Mouse (Mus musculus): Measurements from ENCODE around the gene Acbd4. TPM values are rescaled to one million over a fixed set of nuclear protein-coding genes. Genes with fewer than 3 reads are reported as not detected.
A peak's percentile ranks its signal among the peaks of the same experiment; 100 is the strongest.

Gene Acbd4
- polyA plus RNA-seq, 1 experiment from 2014 or later: 18.5 TPM

- Histone ChIP-seq H3K36me3 (no peaks in the 10 kb centered on the region), H3K4me1 (replicated peaks) (peaks cover 51% of the 10 kb centered on the region), H3K4me2 (no peak overlapping the region), H3K9ac (no peak overlapping the region), H3K9me3 (replicated peaks) (no peaks in the 10 kb centered on the region), H3K27me3 (no peaks in the 10 kb centered on the region), H3K27ac (peak overlapping the region; percentile 12; the same call in 1 of the 2 replicates), H3K4me3 (no peak overlapping the region)
- ATAC-seq (replicated peaks; ENCODE audit: insufficient number of reproducible peaks, insufficient read depth, low FRiP score, low read depth): no peak
- 64% methylated on average over 7 of the region's 7 CpGs for WGBS
Observed at GRCm38 (mm10) chr11:103093306-103093705, 8.2 kb upstream of the Acbd4 start.

DNA sequence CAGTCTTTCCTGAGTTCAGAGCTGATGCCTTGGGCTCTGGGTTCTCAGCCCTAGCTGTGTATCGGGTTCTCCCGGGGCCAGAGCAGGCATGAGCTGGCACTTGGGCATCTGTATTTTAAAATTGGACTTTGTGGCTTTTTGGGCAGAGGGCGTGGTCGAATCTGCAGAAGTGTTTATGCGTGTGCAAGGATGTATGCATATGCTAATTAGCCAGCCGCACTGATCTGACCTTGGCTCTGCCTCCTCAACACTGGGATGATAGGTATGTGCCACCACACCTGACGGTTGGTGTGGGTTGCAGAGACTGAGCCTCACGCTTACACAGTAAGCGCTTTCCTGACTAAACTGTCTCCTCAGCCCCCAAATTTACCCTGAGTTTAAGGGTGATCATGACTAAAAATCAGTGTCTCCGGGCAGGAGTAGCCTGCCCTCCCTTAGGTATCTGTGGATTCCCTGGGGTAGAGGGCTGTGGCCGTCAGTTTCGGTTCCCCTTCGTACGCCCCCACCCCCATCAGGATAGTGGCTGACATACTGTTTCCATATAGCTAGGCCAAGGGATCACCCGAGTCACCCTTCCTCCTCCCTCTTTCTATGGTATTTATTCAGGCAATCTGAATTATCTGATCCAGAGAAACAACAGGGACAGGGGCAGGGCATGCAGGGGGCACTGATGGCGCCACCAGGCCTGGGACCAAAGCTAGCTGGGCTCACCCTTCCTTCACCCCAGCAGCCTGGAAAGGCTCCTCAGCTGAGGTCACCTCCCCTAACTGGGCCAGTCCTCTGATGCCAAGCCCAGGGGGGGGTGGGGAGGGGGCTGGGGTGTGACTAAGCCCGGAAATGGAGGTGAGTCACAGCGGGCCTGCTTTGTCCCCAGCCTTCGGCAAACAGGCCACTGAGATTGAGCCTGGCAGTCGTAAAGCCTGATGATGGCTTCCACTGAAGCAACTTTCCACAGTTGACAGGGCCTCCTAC is 7.3 kb upstream of the Acbd4 start:
- ATAC-seq (replicated peaks; ENCODE audit: insufficient number of reproducible peaks, insufficient read depth, low FRiP score, low read depth): peak; percentile 36; the same call in 1 of the 2 replicates
- Histone ChIP-seq H3K27me3 (no peaks in the 10 kb centered on the region), H3K4me1 (replicated peaks) (peaks cover 59% of the 10 kb centered on the region), H3K4me3 (no peak overlapping the region), H3K9ac (no peak overlapping the region), H3K27ac (peak overlapping the region; percentile 23), H3K36me3 (no peaks in the 10 kb centered on the region), H3K4me2 (no peak overlapping the region), H3K9me3 (replicated peaks) (no peaks in the 10 kb centered on the region)
- WGBS: 64% methylated on average over 20 of the region's 20 CpGs

GRCm38 (mm10) chr11:103095107-103095670 is 6.3 kb upstream of the Acbd4 start:
- Histone ChIP-seq H3K27me3 (no peaks in the 10 kb centered on the region), H3K4me1 (replicated peaks) (peaks cover 69% of the 10 kb centered on the region), H3K27ac (peak overlapping the region; percentile 23), H3K4me2 (no peak overlapping the region), H3K9ac (no peak overlapping the region), H3K36me3 (no peaks in the 10 kb centered on the region), H3K9me3 (replicated peaks) (no peaks in the 10 kb centered on the region), H3K4me3 (no peak overlapping the region)
- WGBS: 75% methylated on average over 9 of the region's 9 CpGs
- ATAC-seq (replicated peaks; ENCODE audit: insufficient number of reproducible peaks, insufficient read depth, low FRiP score, low read depth): no peak

GRCm38 (mm10) chr11:103095801-103096200 is 5.7 kb upstream of the Acbd4 start:
- H3K4me3 ChIP-seq: no peak overlapping the region
- peaks cover 75% of the 10 kb centered on the region for H3K4me1 ChIP-seq (replicated peaks)
- ATAC-seq (replicated peaks; ENCODE audit: insufficient number of reproducible peaks, insufficient read depth, low FRiP score, low read depth): no peak
- H3K27me3 ChIP-seq: no peaks in the 10 kb centered on the region
- WGBS: 55% methylated on average over 6 of the region's 6 CpGs
- peak overlapping the region; percentile 97 for H3K27ac ChIP-seq
- H3K36me3 ChIP-seq: no peaks in the 10 kb centered on the region
- H3K9me3 ChIP-seq (replicated peaks): no peaks in the 10 kb centered on the region
- no peak overlapping the region for H3K4me2 ChIP-seq
- H3K9ac ChIP-seq: no peak overlapping the region

DNA sequence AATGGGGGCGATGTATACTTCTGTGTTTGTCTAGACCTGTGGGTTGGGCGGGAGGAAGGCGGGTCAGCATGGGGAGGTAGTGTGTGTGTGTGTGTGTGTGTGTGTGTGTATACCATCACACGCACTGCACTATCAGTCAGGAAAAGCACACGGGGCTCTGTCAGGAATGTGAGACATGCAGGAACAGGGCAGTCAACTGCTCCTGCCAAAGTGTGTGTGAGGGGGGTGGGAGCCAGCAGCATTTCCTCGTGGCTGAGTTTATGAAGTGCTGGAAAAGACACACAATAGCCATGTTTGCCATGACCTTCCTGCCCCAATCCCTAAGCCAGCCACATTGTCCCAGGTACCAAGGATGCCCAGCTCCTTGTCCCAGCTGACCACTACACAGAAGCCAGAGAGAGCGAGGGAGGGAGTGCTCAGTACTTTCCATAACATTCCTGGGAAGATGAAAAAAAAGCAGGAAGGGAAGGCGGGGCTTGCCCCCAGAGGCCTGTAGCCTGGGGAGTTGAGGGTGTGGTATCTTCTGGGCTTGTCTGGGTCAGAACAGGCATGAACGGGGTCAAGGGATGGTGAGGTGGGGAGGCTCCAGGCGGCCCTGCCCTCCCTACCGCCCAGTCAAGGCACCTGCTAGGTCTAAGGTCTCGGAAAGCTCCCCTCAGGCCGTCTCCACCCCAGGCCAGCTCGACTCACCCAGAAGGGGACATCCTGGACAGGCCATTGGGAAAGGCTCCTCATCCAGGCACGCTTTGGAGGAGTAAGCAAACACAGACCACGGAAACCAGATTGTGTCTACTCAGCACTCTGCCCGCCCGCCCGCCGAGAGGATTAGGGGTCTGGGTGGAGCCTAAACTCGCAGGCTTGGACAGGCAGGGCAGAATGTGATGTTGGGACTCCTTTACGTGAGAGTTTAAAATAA is 4.2 kb upstream of the Acbd4 start:
- no peaks in the 10 kb centered on the region for H3K36me3 ChIP-seq
- peaks cover 85% of the 10 kb centered on the region for H3K4me1 ChIP-seq (replicated peaks)
- peak; percentile 66 for ATAC-seq (replicated peaks; ENCODE audit: insufficient number of reproducible peaks, insufficient read depth, low FRiP score, low read depth)
- peak overlapping the region; percentile 97 for H3K27ac ChIP-seq
- H3K9me3 ChIP-seq (replicated peaks): no peaks in the 10 kb centered on the region
- no peaks in the 10 kb centered on the region for H3K27me3 ChIP-seq
- WGBS: 9% methylated on average over 22 of the region's 22 CpGs
- H3K4me2 ChIP-seq: peak overlapping the region; percentile 63
- peak overlapping the region; percentile 42 for H3K9ac ChIP-seq
- H3K4me3 ChIP-seq: peak overlapping the region; percentile 34

- Histone ChIP-seq H3K4me1 (replicated peaks) (peaks cover 91% of the 10 kb centered on the region), H3K9me3 (replicated peaks) (no peaks in the 10 kb centered on the region), H3K27me3 (no peaks in the 10 kb centered on the region), H3K27ac (peak overlapping the region; percentile 97), H3K36me3 (no peaks in the 10 kb centered on the region), H3K4me3 (no peak overlapping the region), H3K4me2 (no peak overlapping the region), H3K9ac (no peak overlapping the region)
- 47% methylated on average over 11 of the region's 11 CpGs for WGBS
- ATAC-seq (replicated peaks; ENCODE audit: insufficient number of reproducible peaks, insufficient read depth, low FRiP score, low read depth): no peak
Observed at GRCm38 (mm10) chr11:103098531-103099190, 2.8 kb upstream of the Acbd4 start.

DNA sequence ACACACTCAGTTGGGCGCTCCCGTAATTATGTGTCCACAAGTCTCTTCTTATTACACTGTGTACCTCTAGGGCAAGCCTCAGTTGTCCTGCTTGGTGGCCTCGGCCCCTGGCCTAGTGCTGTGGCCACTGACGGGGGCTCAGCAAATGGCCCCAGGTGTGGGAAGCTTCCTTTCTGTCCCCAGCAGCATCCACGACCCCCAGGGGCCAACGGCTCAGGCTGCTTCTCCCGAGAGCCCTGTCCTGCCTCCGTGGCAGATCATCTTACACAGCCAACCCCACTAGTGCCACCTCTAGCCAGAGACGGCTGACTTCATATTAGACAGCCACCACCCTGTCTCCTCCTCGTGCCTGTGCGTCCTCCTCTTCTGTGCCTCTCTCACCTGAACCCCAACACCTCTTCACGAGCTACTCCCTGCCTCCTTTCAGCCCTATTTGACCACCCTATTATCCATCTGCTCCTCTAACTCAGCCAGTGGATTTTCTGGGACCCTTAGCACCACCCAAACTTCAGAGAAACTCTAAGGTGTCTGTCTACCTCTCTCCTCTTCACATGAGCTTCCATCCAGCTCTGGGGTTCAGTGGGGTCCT is 2.0 kb upstream of the Acbd4 start:
- Histone ChIP-seq H3K36me3 (no peaks in the 10 kb centered on the region), H3K4me2 (no peak overlapping the region), H3K27ac (peak overlapping the region; percentile 97), H3K4me3 (peak overlapping the region; percentile 5; the same call in 1 of the 2 replicates), H3K27me3 (no peaks in the 10 kb centered on the region), H3K9ac (0 out of 2 replicates have a peak overlapping the region, but pooled peaks have one; percentile 8), H3K9me3 (replicated peaks) (no peaks in the 10 kb centered on the region), H3K4me1 (replicated peaks) (peaks cover 87% of the 10 kb centered on the region)
- WGBS: 69% methylated on average over 12 of the region's 12 CpGs
- no peak for ATAC-seq (replicated peaks; ENCODE audit: insufficient number of reproducible peaks, insufficient read depth, low FRiP score, low read depth)

- no peaks in the 10 kb centered on the region for H3K9me3 ChIP-seq (replicated peaks)
- no peak for ATAC-seq (replicated peaks; ENCODE audit: insufficient number of reproducible peaks, insufficient read depth, low FRiP score, low read depth)
- peak overlapping the region; percentile 88 for H3K4me2 ChIP-seq
- H3K9ac ChIP-seq: no peak overlapping the region
- H3K36me3 ChIP-seq: no peaks in the 10 kb centered on the region
- 68% methylated on average over 8 of the region's 8 CpGs for WGBS
- no peaks in the 10 kb centered on the region for H3K27me3 ChIP-seq
- H3K27ac ChIP-seq: no peak overlapping the region
- peaks cover 78% of the 10 kb centered on the region for H3K4me1 ChIP-seq (replicated peaks)
- H3K4me3 ChIP-seq: peak overlapping the region; percentile 57
Observed at GRCm38 (mm10) chr11:103100361-103100760, 1.1 kb upstream of the Acbd4 start.

DNA sequence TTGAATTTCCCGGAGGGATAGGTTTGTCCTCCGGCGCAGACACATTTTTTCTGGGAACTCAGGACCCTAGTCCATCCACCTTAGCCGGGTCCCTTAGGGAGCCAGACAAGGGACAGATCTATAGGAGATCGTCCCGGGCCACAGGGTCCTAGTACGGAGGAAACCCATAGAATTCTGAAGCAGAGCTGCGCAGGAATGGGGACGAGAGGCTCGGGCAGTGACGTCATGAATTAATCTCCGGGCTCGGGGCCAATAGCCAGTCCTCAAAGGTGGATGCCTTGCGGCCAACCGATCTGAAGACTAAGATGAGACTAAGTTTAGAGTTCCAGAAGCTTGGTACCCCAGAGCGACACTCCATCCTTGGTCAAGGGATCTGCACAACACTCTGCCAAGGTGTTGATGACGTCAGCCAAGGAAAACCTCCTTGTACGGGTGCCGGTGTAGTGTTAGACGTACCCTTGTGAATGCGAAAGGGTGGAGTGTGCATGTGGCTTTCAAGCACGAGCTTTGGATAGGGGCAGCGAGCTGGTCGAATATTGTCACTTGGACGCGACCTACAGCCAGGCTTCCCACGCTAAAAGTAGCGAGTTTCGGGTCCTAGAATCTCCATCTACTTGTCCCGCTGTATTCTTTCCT is 502 bp downstream of the Acbd4 start:
- peak overlapping the region; percentile 88 for H3K4me2 ChIP-seq
- 0 out of 2 replicates have a peak, but pooled peaks have one; percentile 5 for ATAC-seq (replicated peaks; ENCODE audit: insufficient number of reproducible peaks, insufficient read depth, low FRiP score, low read depth)
- H3K4me1 ChIP-seq (replicated peaks): peaks cover 62% of the 10 kb centered on the region
- no peaks in the 10 kb centered on the region for H3K36me3 ChIP-seq
- peak overlapping the region; percentile 62 for H3K9ac ChIP-seq
- no peaks in the 10 kb centered on the region for H3K27me3 ChIP-seq
- peak overlapping the region; percentile 40 for H3K27ac ChIP-seq
- no peaks in the 10 kb centered on the region for H3K9me3 ChIP-seq (replicated peaks)
- 3% methylated on average over 30 of the region's 30 CpGs for WGBS
- H3K4me3 ChIP-seq: peak overlapping the region; percentile 57
